17 mouse cellular contexts compared by ENCODE assay signal in genomic region chr10:13993411-13993810, GRCm38 (mm10). TPM values are rescaled to one million over a fixed set of nuclear protein-coding genes. Genes with fewer than 3 reads are reported as not detected.
DNase-seq lines count a peak whose midpoint lies in the region; ATAC-seq and TF ChIP-seq lines count a peak whose summit lies in the region.
"Had no signal": no experiment of that assay in that cellular context is flagged by ENCODE, and none has a peak within 500 bp of the region (broad histone marks: within the 10 kb centered on the region; RNA-seq: fewer than 3 reads in every experiment).

No protein-coding gene starts in this region.

- peak; percentile 69; the same call in 1 of the 2 replicates for ATAC-seq in neutrophil, adult 5-6 weeks (ENCODE audit: extremely low read depth, insufficient number of reproducible peaks, low FRiP score, poor library complexity, severe bottlenecking)
- ATAC-seq: forebrain, embryonic 13.5 days; intestine, embryonic 15.5 days; midbrain, embryonic 13.5 days had no signal

- H3K27me3 ChIP-seq in CH12.LX (replicated peaks): no peaks in the 10 kb centered on the region
- H3K27me3 ChIP-seq: forebrain, embryonic 13.5 days; heart, embryonic 15.5 days; intestine, embryonic 15.5 days; kidney, embryonic 15.5 days; midbrain, embryonic 13.5 days; neural tube, embryonic 15.5 days had no signal

- H3K4me1 ChIP-seq in CH12.LX (ENCODE audit: control insufficient read depth in 1 of 2, insufficient read depth in 2 of 2): peaks cover 33 to 34% of the 10 kb centered on the region in 2 experiments
- H3K4me1 ChIP-seq: forebrain, embryonic 13.5 days; intestine, embryonic 15.5 days; midbrain, embryonic 13.5 days; neural tube, embryonic 15.5 days had no signal

- DNase-seq in CD4-positive helper T cell, adult 2 months (ENCODE audit: low read depth, low spot score): peak; percentile 91
- DNase-seq in CH12.LX (ENCODE audit: extremely low read depth): peak; percentile 32
- DNase-seq in thymus, postnatal 14 days: peak; percentile 85
- DNase-seq in frontal cortex, adult 2 months (ENCODE audit: extremely low spot score in 1 of 2, low spot score in 1 of 2): no peak
- no peak for DNase-seq in gastrocnemius, postnatal 25 days
- DNase-seq in yolk sac, embryonic 10.5 days (ENCODE audit: low spot score): no peak
- DNase-seq: cerebellum, postnatal 10 days; lung, embryonic 14.5 days; lung, postnatal 4 days had no signal

- no peak for TF ChIP-seq CTCF in CH12.LX (conservative IDR thresholded peaks at IDR 0.05 in 1 of 2, IDR thresholded peaks at IDR 0.05 in 1 of 2; ENCODE audit: low read depth in 2 of 2, low read length in 2 of 2)

- no peaks in the 10 kb centered on the region for H3K36me3 ChIP-seq in CH12.LX (replicated peaks in 1 of 2; ENCODE audit: control insufficient read depth in 1 of 2, insufficient read depth in 1 of 2, low read length in 1 of 2)
- H3K36me3 ChIP-seq: embryonic facial prominence, embryonic 10.5 days; heart, embryonic 15.5 days; intestine, embryonic 15.5 days; kidney, embryonic 15.5 days; midbrain, embryonic 13.5 days; neural tube, embryonic 15.5 days had no signal

- dilution Hi-C loops in CH12.LX (cut with MboI; ENCODE audit: extremely low pct_ligation_motif_present, extremely low pct_unique_long_range_greater_than_20kb, low sequenced_read_pairs): no loop called here

- H3K4me2 ChIP-seq in CH12.LX (ENCODE audit: insufficient read depth, low read depth, poor library complexity, severe bottlenecking): peak overlapping the region; percentile 83
- H3K4me2 ChIP-seq: forebrain, embryonic 13.5 days; heart, embryonic 15.5 days; intestine, embryonic 15.5 days; kidney, embryonic 15.5 days; lung, embryonic 14.5 days; midbrain, embryonic 13.5 days; neural tube, embryonic 15.5 days had no signal

- H3K9me3 ChIP-seq in CH12.LX (replicated peaks; ENCODE audit: low read length): no peaks in the 10 kb centered on the region
- H3K9me3 ChIP-seq: embryonic facial prominence, embryonic 10.5 days; forebrain, embryonic 13.5 days; heart, embryonic 15.5 days; intestine, embryonic 15.5 days; kidney, embryonic 15.5 days; midbrain, embryonic 13.5 days; neural tube, embryonic 15.5 days had no signal

- TF ChIP-seq POLR2A in CH12.LX (IDR thresholded peaks at IDR 0.05; ENCODE audit: low read depth, low read length): no peak

- in situ Hi-C loops in CH12.LX (cut with MboI; ENCODE audit: low pct_ligation_motif_present, low pct_unique_long_range_greater_than_20kb, low sequenced_read_pairs): no loop called here

- peak; percentile 89 for TF ChIP-seq EP300 in CH12.LX (IDR thresholded peaks at IDR 0.05; ENCODE audit: low read length)

- peaks cover 2% of the 10 kb centered on the region; the same call in 1 of the 2 replicates for H3K79me2 ChIP-seq in CH12.LX (replicated peaks; ENCODE audit: control insufficient read depth, extremely low read depth, insufficient read depth, poor library complexity, severe bottlenecking)

- TF ChIP-seq RAD21 in CH12.LX (IDR thresholded peaks at IDR 0.05; ENCODE audit: low read depth, low read length): no peak

- peak overlapping the region in 1 of 3 experiments; percentile 5 for H3K4me3 ChIP-seq in CH12.LX (replicated peaks in 1 of 3; ENCODE audit: low read depth in 2 of 3, low read length in 2 of 3, poor library complexity in 1 of 3)
- H3K4me3 ChIP-seq: embryonic facial prominence, embryonic 10.5 days; forebrain, embryonic 13.5 days; heart, embryonic 15.5 days; intestine, embryonic 15.5 days; kidney, embryonic 15.5 days; midbrain, embryonic 13.5 days; neural tube, embryonic 15.5 days had no signal

- H3K9ac ChIP-seq in CH12.LX (ENCODE audit: insufficient read depth, low read depth): peak overlapping the region; percentile 5
- H3K9ac ChIP-seq: forebrain, embryonic 13.5 days; heart, embryonic 15.5 days; intestine, embryonic 15.5 days; kidney, embryonic 15.5 days; lung, embryonic 14.5 days; midbrain, embryonic 13.5 days; neural tube, embryonic 15.5 days had no signal

- H3K27ac ChIP-seq in CH12.LX (ENCODE audit: insufficient read depth, low read depth): peak overlapping the region; percentile 51; the same call in 1 of the 2 replicates
- H3K27ac ChIP-seq: embryonic facial prominence, embryonic 10.5 days; forebrain, embryonic 13.5 days; heart, embryonic 15.5 days; intestine, embryonic 15.5 days; kidney, embryonic 15.5 days; midbrain, embryonic 13.5 days; neural tube, embryonic 15.5 days had no signal

TF ChIP-seq in CH12.LX, 34 proteins besides CTCF, POLR2A, EP300 and RAD21:
- TF ChIP-seq CHD2 (IDR thresholded peaks at IDR 0.05; ENCODE audit: low read length) (no peak), MAZ (IDR thresholded peaks at IDR 0.05; ENCODE audit: low read depth, low read length) (0 out of 2 replicates have a peak, but pooled peaks have one; percentile 21), UBTF (IDR thresholded peaks at IDR 0.05; ENCODE audit: low read depth, low read length) (no peak), ZNF384 (IDR thresholded peaks at IDR 0.05; ENCODE audit: low read depth, low read length) (no peak), TCF12 (IDR thresholded peaks at IDR 0.05; ENCODE audit: low read depth, low read length) (peak; percentile 81), E2F4 (IDR thresholded peaks at IDR 0.05; ENCODE audit: insufficient replicate concordance, low read depth, low read length) (no peak), NRF1 (IDR thresholded peaks at IDR 0.05; ENCODE audit: low read depth, low read length) (no peak), MEF2A (IDR thresholded peaks at IDR 0.05; ENCODE audit: borderline replicate concordance, low read depth, low read length) (no peak), MAX (IDR thresholded peaks at IDR 0.05; ENCODE audit: low read length) (no peak), PAX5 (IDR thresholded peaks at IDR 0.05; ENCODE audit: low read length) (no peak), ZC3H11A (IDR thresholded peaks at IDR 0.05; ENCODE audit: low read depth, low read length) (no peak), ZKSCAN1 (IDR thresholded peaks at IDR 0.05; ENCODE audit: borderline replicate concordance, low read depth, low read length) (no peak), BHLHE40 (IDR thresholded peaks at IDR 0.05; ENCODE audit: low read depth, low read length) (no peak), GABPA (IDR thresholded peaks at IDR 0.05; ENCODE audit: insufficient replicate concordance, low read depth, low read length) (no peak), JUN (IDR thresholded peaks at IDR 0.05; ENCODE audit: insufficient read depth, low read depth, low read length) (no peak), CHD1 (IDR thresholded peaks at IDR 0.05; ENCODE audit: low read depth, low read length) (no peak), ETS1 (conservative IDR thresholded peaks at IDR 0.05; ENCODE audit: low read depth, low read length) (no peak), MAFK (IDR thresholded peaks at IDR 0.05; ENCODE audit: insufficient replicate concordance, low read length) (no peak), IRF4 (IDR thresholded peaks at IDR 0.05; ENCODE audit: low read depth, low read length) (peak; percentile 86), RCOR1 (conservative IDR thresholded peaks at IDR 0.05; ENCODE audit: low read depth, low read length) (no peak)

RNA-seq across cellular contexts. Expression of gene Hivep2, which starts 27.5 kb away (rescaled TPM):
- total RNA-seq in CH12.LX (2012; rRNA removed): 1.8 and 2.7 TPM in 2 replicates
- total RNA-seq in CH12.LX (2014; rRNA removed): 0.59 and 0.77 TPM in 2 replicates
- polyA plus RNA-seq in CH12.LX (2012; ENCODE audit: insufficient read length, low read depth): 1.1 and 1.4 TPM in 2 replicates
- total RNA-seq in neutrophil, adult 5-6 weeks (2017): 39.5 and 50.3 TPM in 2 replicates
- 96.0 and 102 TPM in 2 replicates for polyA plus RNA-seq in frontal cortex, adult 2 months (2012; rRNA removed)
- total RNA-seq in gastrocnemius, postnatal 25 days (2021): 10 to 100 TPM; 32.0 to 41.5 TPM

Comparison
In these comparisons a context has a peak if more than half of its experiments do, and no peak if none do; other contexts are left out.
1. DNase-seq: peak in CD4-positive helper T cell, adult 2 months (single experiment), CH12.LX (single experiment) and thymus, postnatal 14 days (single experiment); none in frontal cortex, adult 2 months (0 of 2), gastrocnemius, postnatal 25 days (single experiment) and yolk sac, embryonic 10.5 days (single experiment).
2. RNA of gene Hivep2, which starts 27.5 kb away (total RNA-seq): 39.5 to 50.3 TPM in neutrophil, adult 5-6 weeks and 32.0 to 41.5 TPM in gastrocnemius, postnatal 25 days; 0.59 to 2.7 TPM in CH12.LX; every median in the first group is over 4 times any median in the second.